Mouse (Mus musculus): ENCODE results near the gene Fut11. TPM values are rescaled to one million over a fixed set of nuclear protein-coding genes. Genes with fewer than 3 reads are reported as not detected.

Gene Fut11
- total and polyA plus RNA-seq, 3 experiments, result 3.5 to 8.3 (median 4.1) TPM

DNA sequence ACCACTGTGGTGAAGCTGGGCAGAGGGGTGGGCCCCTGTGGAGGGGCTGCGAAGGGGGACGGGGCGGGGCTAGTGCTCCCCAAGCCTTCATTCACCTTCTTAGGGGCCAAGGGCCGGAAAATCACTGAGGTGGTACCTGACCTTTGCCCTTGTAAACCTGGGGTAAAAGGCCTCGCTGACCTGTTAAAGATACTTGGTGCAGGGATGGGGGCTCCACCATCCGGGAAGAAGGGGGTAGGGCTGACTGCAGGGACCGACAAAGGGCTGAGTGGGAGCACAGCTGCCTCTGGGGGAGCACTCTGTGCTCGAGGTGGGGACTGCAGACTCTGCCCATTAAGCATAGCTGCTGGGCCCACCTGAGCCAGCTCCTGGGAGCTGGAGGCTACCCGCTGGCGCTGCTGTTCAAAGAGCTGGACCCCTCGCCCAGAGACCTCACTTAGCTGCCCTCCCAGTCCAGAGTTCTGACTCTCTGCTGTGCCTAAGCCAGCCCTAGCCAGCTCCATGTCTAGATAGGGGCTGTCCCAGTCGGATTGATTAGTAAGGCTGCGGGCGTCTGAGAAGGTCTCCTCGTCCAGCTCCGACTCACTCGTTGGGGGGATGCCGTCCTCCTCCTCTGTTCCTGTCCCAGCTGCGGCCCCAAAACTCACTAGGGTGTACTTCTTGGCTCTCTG, 33.0 kb upstream of the Fut11 start:
- no peak for TF ChIP-seq TAL1 (conservative IDR thresholded peaks at IDR 0.05; ENCODE audit: low read depth, low read length)
- no peak for TF ChIP-seq GATA2 (IDR thresholded peaks at IDR 0.05; ENCODE audit: borderline replicate concordance, low read depth, low read length)
- no peak for TF ChIP-seq CTCF (IDR thresholded peaks at IDR 0.05; ENCODE audit: low read depth, low read length)
- TF ChIP-seq POLR2AphosphoS5 (IDR thresholded peaks at IDR 0.05; ENCODE audit: insufficient replicate concordance, low read depth, low read length), result no peak
- no peak for TF ChIP-seq GATA1 (IDR thresholded peaks at IDR 0.05; ENCODE audit: borderline replicate concordance, low read length)
- no peak for ATAC-seq (ENCODE audit: extremely low read depth, insufficient number of reproducible peaks, low FRiP score, poor library complexity, severe bottlenecking)
- Histone ChIP-seq H3K36me3 (replicated peaks) (no peaks in the 10 kb centered on the region), H3K4me3 (ENCODE audit: low read depth, low read length) (peak overlapping the region; percentile 71), H3K27me3 (ENCODE audit: insufficient read depth, low read length) (peaks cover 53% of the 10 kb centered on the region), H3K9me3 (replicated peaks) (no peaks in the 10 kb centered on the region), H3K4me1 (ENCODE audit: insufficient read depth, low read depth, low read length) (peaks cover 20% of the 10 kb centered on the region)
- no peak for DNase-seq (ENCODE audit: low spot score)

DNA sequence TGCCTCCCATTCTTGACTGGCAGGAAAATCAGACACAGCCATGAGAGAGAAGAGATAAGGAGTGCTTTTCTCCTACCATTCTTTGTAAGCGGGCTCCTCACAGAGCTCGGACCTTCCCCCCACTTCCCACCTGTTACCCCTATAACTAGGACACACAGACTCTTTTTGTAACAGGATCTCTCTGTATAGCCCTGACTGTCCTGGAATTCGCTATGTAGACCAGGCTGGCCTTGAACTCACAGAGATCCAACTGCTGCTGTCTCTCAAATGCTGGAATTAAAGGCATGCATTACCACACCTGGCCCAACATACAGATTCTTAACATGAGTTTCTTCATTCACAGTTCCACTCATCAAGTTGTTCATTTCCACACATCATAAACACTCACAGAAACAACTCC, 32.0 kb upstream of the Fut11 start:
- no peak for DNase-seq (ENCODE audit: low spot score)
- Histone ChIP-seq H3K9me3 (replicated peaks) (no peaks in the 10 kb centered on the region), H3K4me1 (ENCODE audit: insufficient read depth, low read depth, low read length) (peaks cover 20% of the 10 kb centered on the region), H3K36me3 (replicated peaks) (no peaks in the 10 kb centered on the region), H3K27me3 (ENCODE audit: insufficient read depth, low read length) (peaks cover 60% of the 10 kb centered on the region), H3K4me3 (ENCODE audit: low read depth, low read length) (no peak overlapping the region)
- TF ChIP-seq CTCF (IDR thresholded peaks at IDR 0.05; ENCODE audit: low read depth, low read length), result no peak
- TF ChIP-seq GATA2 (IDR thresholded peaks at IDR 0.05; ENCODE audit: borderline replicate concordance, low read depth, low read length), result no peak
- no peak for TF ChIP-seq TAL1 (conservative IDR thresholded peaks at IDR 0.05; ENCODE audit: low read depth, low read length)
- TF ChIP-seq POLR2AphosphoS5 (IDR thresholded peaks at IDR 0.05; ENCODE audit: insufficient replicate concordance, low read depth, low read length), result no peak
- TF ChIP-seq GATA1 (IDR thresholded peaks at IDR 0.05; ENCODE audit: borderline replicate concordance, low read length), result no peak
- ATAC-seq (ENCODE audit: extremely low read depth, insufficient number of reproducible peaks, low FRiP score, poor library complexity, severe bottlenecking), result no peak

DNA sequence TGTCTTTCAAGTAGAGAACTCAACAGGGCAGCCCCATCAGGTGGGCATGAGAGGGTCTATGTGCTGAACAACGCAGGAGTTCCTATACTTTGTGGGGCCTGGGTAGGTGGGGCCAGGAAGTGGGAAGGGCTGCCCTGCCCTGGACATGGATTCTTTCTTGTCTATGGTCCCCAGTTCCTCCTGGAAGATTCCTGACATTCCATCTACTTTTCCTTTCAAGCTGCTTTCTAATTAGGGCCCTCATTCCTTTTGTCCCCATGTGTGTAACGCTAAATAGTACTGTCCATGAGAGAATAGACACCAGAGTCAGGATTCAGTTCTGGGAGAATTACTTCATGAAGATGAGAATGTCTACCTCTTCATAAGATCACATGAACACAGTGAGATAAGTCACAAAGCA, 31.2 kb upstream of the Fut11 start:
- H3K4me3 ChIP-seq (ENCODE audit: low read depth, low read length), result no peak overlapping the region
- DNase-seq (ENCODE audit: low spot score) (no peak), ATAC-seq (ENCODE audit: extremely low read depth, insufficient number of reproducible peaks, low FRiP score, poor library complexity, severe bottlenecking) (no peak)
- no peaks in the 10 kb centered on the region for H3K9me3 ChIP-seq (replicated peaks)
- TF ChIP-seq POLR2AphosphoS5 (IDR thresholded peaks at IDR 0.05; ENCODE audit: insufficient replicate concordance, low read depth, low read length) (no peak), GATA2 (IDR thresholded peaks at IDR 0.05; ENCODE audit: borderline replicate concordance, low read depth, low read length) (no peak)
- H3K4me1 ChIP-seq (ENCODE audit: insufficient read depth, low read depth, low read length), result peaks cover 20% of the 10 kb centered on the region
- no peaks in the 10 kb centered on the region for H3K36me3 ChIP-seq (replicated peaks)
- peaks cover 69% of the 10 kb centered on the region for H3K27me3 ChIP-seq (ENCODE audit: insufficient read depth, low read length)

DNA sequence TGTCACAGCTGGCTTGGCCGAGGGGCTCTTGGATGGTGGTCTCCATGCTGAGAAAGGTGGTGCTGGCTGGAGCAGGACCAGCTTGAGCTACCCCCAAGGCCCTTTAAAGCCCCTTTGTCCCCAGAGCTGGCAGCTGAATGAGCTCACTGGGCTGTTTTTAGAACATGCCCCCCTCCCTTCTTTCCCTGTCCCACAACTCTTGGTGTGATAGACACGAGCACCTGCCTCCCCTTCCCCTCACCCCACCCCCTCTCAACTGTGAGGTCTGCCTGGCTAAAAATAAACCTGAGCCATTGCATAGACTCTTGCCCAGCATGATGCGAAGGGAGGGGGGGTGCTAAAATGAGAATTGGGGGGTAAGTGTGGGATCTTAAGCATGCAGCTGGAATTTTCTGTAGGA, 30.3 kb upstream of the Fut11 start:
- Histone ChIP-seq H3K9me3 (replicated peaks) (no peaks in the 10 kb centered on the region), H3K27me3 (ENCODE audit: insufficient read depth, low read length) (peaks cover 77% of the 10 kb centered on the region), H3K4me3 (ENCODE audit: low read depth, low read length) (no peak overlapping the region), H3K4me1 (ENCODE audit: insufficient read depth, low read depth, low read length) (peaks cover 20% of the 10 kb centered on the region), H3K36me3 (replicated peaks) (no peaks in the 10 kb centered on the region)
- ATAC-seq (ENCODE audit: extremely low read depth, insufficient number of reproducible peaks, low FRiP score, poor library complexity, severe bottlenecking) (no peak), DNase-seq (ENCODE audit: low spot score) (no peak)
- TF ChIP-seq GATA2 (IDR thresholded peaks at IDR 0.05; ENCODE audit: borderline replicate concordance, low read depth, low read length) (no peak), TAL1 (conservative IDR thresholded peaks at IDR 0.05; ENCODE audit: low read depth, low read length) (no peak), POLR2AphosphoS5 (IDR thresholded peaks at IDR 0.05; ENCODE audit: insufficient replicate concordance, low read depth, low read length) (no peak), GATA1 (IDR thresholded peaks at IDR 0.05; ENCODE audit: borderline replicate concordance, low read length) (no peak), CTCF (IDR thresholded peaks at IDR 0.05; ENCODE audit: low read depth, low read length) (no peak)

DNA sequence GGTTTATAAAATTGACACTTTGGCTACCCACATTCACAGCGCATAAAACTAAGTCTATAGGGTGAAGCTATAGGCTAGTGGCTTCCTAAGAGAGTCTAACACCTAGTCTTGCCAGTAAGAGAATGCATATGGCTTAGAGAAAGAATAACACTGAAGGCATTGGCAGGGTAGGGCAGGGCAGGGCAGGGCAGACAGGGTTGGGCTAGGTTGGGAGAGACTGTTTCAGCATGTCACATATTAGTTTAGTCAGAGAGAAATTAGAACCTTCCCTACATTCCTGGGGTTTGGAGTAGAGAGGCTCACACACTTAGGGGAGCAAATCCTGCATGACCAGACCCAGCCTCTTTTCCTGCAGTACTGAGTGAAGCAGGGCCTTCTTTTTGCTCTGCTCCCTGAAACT, 27.3 kb upstream of the Fut11 start:
- DNase-seq (ENCODE audit: low spot score), result no peak
- no peak for ATAC-seq (ENCODE audit: extremely low read depth, insufficient number of reproducible peaks, low FRiP score, poor library complexity, severe bottlenecking)
- Histone ChIP-seq H3K27me3 (ENCODE audit: insufficient read depth, low read length) (peaks cover 63% of the 10 kb centered on the region), H3K9me3 (replicated peaks) (no peaks in the 10 kb centered on the region), H3K4me1 (ENCODE audit: insufficient read depth, low read depth, low read length) (0 out of 2 replicates have a peak, but pooled peaks cover 3% of the 10 kb centered on the region), H3K36me3 (replicated peaks) (peaks cover 3% of the 10 kb centered on the region), H3K4me3 (ENCODE audit: low read depth, low read length) (no peak overlapping the region)
- TF ChIP-seq CTCF (IDR thresholded peaks at IDR 0.05; ENCODE audit: low read depth, low read length), result no peak
- no peak for TF ChIP-seq GATA2 (IDR thresholded peaks at IDR 0.05; ENCODE audit: borderline replicate concordance, low read depth, low read length)
- no peak for TF ChIP-seq TAL1 (conservative IDR thresholded peaks at IDR 0.05; ENCODE audit: low read depth, low read length)
- no peak for TF ChIP-seq GATA1 (IDR thresholded peaks at IDR 0.05; ENCODE audit: borderline replicate concordance, low read length)
- no peak for TF ChIP-seq POLR2AphosphoS5 (IDR thresholded peaks at IDR 0.05; ENCODE audit: insufficient replicate concordance, low read depth, low read length)

DNA sequence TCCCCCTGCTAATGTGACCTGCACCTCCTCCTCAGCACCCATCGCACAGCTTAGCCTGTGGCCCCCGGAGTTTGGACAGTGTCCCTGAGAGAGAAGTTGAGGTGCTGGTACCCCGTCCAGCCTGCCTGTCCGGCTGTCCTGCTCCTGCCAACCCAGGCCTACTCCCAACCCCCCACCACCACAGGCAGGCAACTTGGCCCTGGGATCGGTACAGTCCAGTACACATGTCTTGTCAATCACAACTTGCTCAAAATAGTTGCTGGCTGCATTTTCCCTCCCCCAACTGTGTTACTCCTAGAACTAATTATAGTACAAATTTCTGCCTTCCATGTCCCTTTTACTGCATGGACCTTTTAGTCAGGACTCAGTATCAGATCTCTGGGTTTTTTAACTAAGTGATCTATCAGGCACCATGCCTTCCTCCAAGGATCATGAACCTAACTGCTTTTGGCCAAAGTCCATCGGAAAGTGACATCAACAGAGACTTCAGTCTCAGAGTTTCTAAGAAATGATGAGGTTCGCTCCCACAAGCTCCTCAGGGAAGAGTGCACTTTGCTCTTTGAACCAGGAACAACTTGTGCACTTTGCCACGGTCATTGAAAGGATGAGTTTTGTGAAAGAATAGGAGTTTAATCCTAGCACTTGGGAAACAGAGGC, 26.5 kb upstream of the Fut11 start, which contains the start of gene Synpo2l:
Gene Synpo2l, minus strand, starts transcription at position 201 of the 657 bp plus-strand sequence.
- H3K4me3 ChIP-seq (ENCODE audit: low read depth, low read length), result no peak within 1 kb of the TSS
- peaks cover 8% of the 10 kb centered on the region; the same call in 1 of the 2 replicates for H3K4me1 ChIP-seq (ENCODE audit: insufficient read depth, low read depth, low read length)
- H3K36me3 ChIP-seq (replicated peaks), result peaks cover 5% of the 10 kb centered on the region
- DNase-seq (ENCODE audit: low spot score) (no peak), ATAC-seq (ENCODE audit: extremely low read depth, insufficient number of reproducible peaks, low FRiP score, poor library complexity, severe bottlenecking) (no peak)
- H3K27me3 ChIP-seq (ENCODE audit: insufficient read depth, low read length), result peaks cover 55% of the 10 kb centered on the region
- TF ChIP-seq CTCF (IDR thresholded peaks at IDR 0.05; ENCODE audit: low read depth, low read length) (no peak), GATA2 (IDR thresholded peaks at IDR 0.05; ENCODE audit: borderline replicate concordance, low read depth, low read length) (no peak), POLR2AphosphoS5 (IDR thresholded peaks at IDR 0.05; ENCODE audit: insufficient replicate concordance, low read depth, low read length) (no peak), GATA1 (IDR thresholded peaks at IDR 0.05; ENCODE audit: borderline replicate concordance, low read length) (no peak), TAL1 (conservative IDR thresholded peaks at IDR 0.05; ENCODE audit: low read depth, low read length) (no peak)
- no peaks in the 10 kb centered on the region for H3K9me3 ChIP-seq (replicated peaks)

Measured in G1E (cell line).